Mouse (Mus musculus) hindbrain, embryonic 14.5 days (tissue): ENCODE measurements around the gene Zfp37. TPM values are rescaled to one million over a fixed set of nuclear protein-coding genes. Genes with fewer than 3 reads are reported as not detected.

Source experiments
- ATAC-seq: fragments of 200-750 bp; cut with Nextera tagmentation; 2 replicates; pipeline ENCODE4 v1.8.0; 2017; ENCODE audit warnings: moderate number of reproducible peaks, mild to moderate bottlenecking, moderate TSS enrichment, moderate library complexity; ENCODE audit not compliant: low FRiP score
- DNase-seq: peaks from one replicate; pipeline ENCODE4 v3.0.0-alpha.2; 2015; ENCODE audit warnings: low spot score
- H3K27ac ChIP-seq: fragments of 300-500 bp; sonication (generic); 2 replicates; pipeline ENCODE4 v1.5.1; 2014; ENCODE audit warnings: mild to moderate bottlenecking, moderate library complexity
- H3K27me3 ChIP-seq: fragments of 300-500 bp; sonication (generic); 2 replicates; pipeline ENCODE4 v1.6.1; 2014; ENCODE audit warnings: mild to moderate bottlenecking, low read length, mixed read lengths; ENCODE audit not compliant: control insufficient read depth, insufficient read depth
- H3K36me3 ChIP-seq: fragments of 300-500 bp; sonication (generic); replicated peaks from 2 replicates; pipeline ENCODE4 v1.6.1; 2014; ENCODE audit not compliant: control insufficient read depth, insufficient read depth
- H3K4me1 ChIP-seq: fragments of 300-500 bp; sonication (generic); replicated peaks from 2 replicates; pipeline ENCODE4 v1.6.1; 2014; ENCODE audit warnings: antibody characterized with exemption, low read length, mixed read lengths; ENCODE audit not compliant: control insufficient read depth, insufficient read depth
- H3K4me2 ChIP-seq: fragments of 300-500 bp; sonication (generic); replicated peaks from 2 replicates; pipeline ENCODE4 v1.6.1; 2014; ENCODE audit warnings: mild to moderate bottlenecking, moderate library complexity
- H3K4me3 ChIP-seq: fragments of 300-500 bp; sonication (generic); replicated peaks from 2 replicates; pipeline ENCODE4 v1.5.1; 2014; ENCODE audit warnings: mild to moderate bottlenecking, low read length
- H3K9ac ChIP-seq: fragments of 300-500 bp; sonication (generic); 2 replicates; pipeline ENCODE4 v1.6.1; 2014
- H3K9me3 ChIP-seq: fragments of 300-500 bp; sonication (generic); 2 replicates; pipeline ENCODE4 v1.6.1; 2016; ENCODE audit warnings: low read length; ENCODE audit not compliant: control insufficient read depth
- WGBS: fragments of 180-500 bp; shearing (Covaris S2); extraction: QIAGEN DNeasy Blood & Tissue Kit; methylation state at CpG from one replicate; pipeline ENCODE4 v1.1.7; 2014; 5-methylcytosine and 5-hydroxymethylcytosine counted together
- polyA plus RNA-seq: library from polyadenylated mRNA; unstranded; fragments of >200 nt; fragmentation: Nextera tagmentation; extraction: Ambion mirVana; gene quantifications from 2 replicates; pipeline ENCODE4 v1.2.1, GENCODE M21; 2014

Gene Zfp37
- polyA plus RNA-seq, 1 experiment from 2014 or later: 32.7 TPM

GRCm38 (mm10) chr4:62265154-62265836, 34.4 kb upstream of the Zfp37 start:
- Histone ChIP-seq H3K4me2 (no peak overlapping the region), H3K9me3 (no peaks in the 10 kb centered on the region), H3K36me3 (no peaks in the 10 kb centered on the region), H3K4me1 (no peaks in the 10 kb centered on the region), H3K9ac (no peak overlapping the region), H3K27me3 (no peaks in the 10 kb centered on the region), H3K27ac (no peak overlapping the region), H3K4me3 (no peak overlapping the region)
- DNase-seq: no peak
- ATAC-seq: no peak
- WGBS: 85% methylated on average over 10 of the region's 10 CpGs

GRCm38 (mm10) chr4:62263133-62263844, 32.4 kb upstream of the Zfp37 start:
- H3K4me2 ChIP-seq: no peak overlapping the region
- no peak overlapping the region for H3K27ac ChIP-seq
- DNase-seq (peak; percentile 44), ATAC-seq (peak; percentile 27; the same call in 1 of the 2 replicates)
- no peaks in the 10 kb centered on the region for H3K9me3 ChIP-seq
- H3K36me3 ChIP-seq: no peaks in the 10 kb centered on the region
- WGBS: 35% methylated on average over 7 of the region's 7 CpGs
- no peak overlapping the region for H3K9ac ChIP-seq
- no peaks in the 10 kb centered on the region for H3K27me3 ChIP-seq
- no peak overlapping the region for H3K4me3 ChIP-seq
- H3K4me1 ChIP-seq: no peaks in the 10 kb centered on the region

GRCm38 (mm10) chr4:62262276-62262675, 31.4 kb upstream of the Zfp37 start, which contains the start of gene Slc31a2:
Slc31a2 (plus strand) TSS chr4:62262562.
- no peak within 1 kb of the TSS for H3K4me3 ChIP-seq
- no peaks in the 10 kb centered on the region for H3K9me3 ChIP-seq
- 52% methylated on average over 2 of the region's 2 CpGs for WGBS
- H3K4me2 ChIP-seq: no peak within 1 kb of the TSS
- ATAC-seq (no peak), DNase-seq (peak; percentile 20)
- no peak within 1 kb of the TSS for H3K9ac ChIP-seq
- no peaks in the 10 kb centered on the region for H3K4me1 ChIP-seq
- no peak within 1 kb of the TSS for H3K27ac ChIP-seq
- no peaks in the 10 kb centered on the region for H3K27me3 ChIP-seq
- H3K36me3 ChIP-seq: no peaks in the 10 kb centered on the region

GRCm38 (mm10) chr4:62256931-62257330, 26.1 kb upstream of the Zfp37 start:
- no peaks in the 10 kb centered on the region for H3K9me3 ChIP-seq
- no peak overlapping the region for H3K9ac ChIP-seq
- no peaks in the 10 kb centered on the region for H3K27me3 ChIP-seq
- no peaks in the 10 kb centered on the region for H3K4me1 ChIP-seq
- H3K4me3 ChIP-seq: no peak overlapping the region
- DNase-seq: peak; percentile 28
- WGBS: 42% methylated on average over 8 of the region's 8 CpGs
- no peak for ATAC-seq
- no peak overlapping the region for H3K27ac ChIP-seq
- H3K4me2 ChIP-seq: no peak overlapping the region
- no peaks in the 10 kb centered on the region for H3K36me3 ChIP-seq

GRCm38 (mm10) chr4:62254551-62254950, 23.7 kb upstream of the Zfp37 start:
- Histone ChIP-seq H3K27me3 (no peaks in the 10 kb centered on the region), H3K36me3 (no peaks in the 10 kb centered on the region), H3K9ac (no peak overlapping the region), H3K27ac (no peak overlapping the region), H3K4me2 (no peak overlapping the region), H3K4me1 (no peaks in the 10 kb centered on the region), H3K9me3 (no peaks in the 10 kb centered on the region), H3K4me3 (no peak overlapping the region)
- 67% methylated on average over 8 of the region's 8 CpGs for WGBS
- ATAC-seq: no peak
- DNase-seq: no peak

GRCm38 (mm10) chr4:62251776-62252175, 20.9 kb upstream of the Zfp37 start:
- H3K4me3 ChIP-seq: no peak overlapping the region
- WGBS: 93% methylated on average over 4 of the region's 4 CpGs
- ATAC-seq: no peak
- no peaks in the 10 kb centered on the region for H3K9me3 ChIP-seq
- peak; percentile 16 for DNase-seq
- no peaks in the 10 kb centered on the region for H3K36me3 ChIP-seq
- H3K27ac ChIP-seq: no peak overlapping the region
- no peak overlapping the region for H3K4me2 ChIP-seq
- H3K4me1 ChIP-seq: no peaks in the 10 kb centered on the region
- H3K9ac ChIP-seq: no peak overlapping the region
- no peaks in the 10 kb centered on the region for H3K27me3 ChIP-seq

GRCm38 (mm10) chr4:62250896-62251544, 20.2 kb upstream of the Zfp37 start:
- WGBS: 27% methylated on average over 3 of the region's 3 CpGs
- ATAC-seq (no peak), DNase-seq (peak; percentile 22)
- Histone ChIP-seq H3K4me1 (no peaks in the 10 kb centered on the region), H3K9me3 (no peaks in the 10 kb centered on the region), H3K27me3 (no peaks in the 10 kb centered on the region), H3K4me3 (no peak overlapping the region), H3K36me3 (no peaks in the 10 kb centered on the region), H3K27ac (no peak overlapping the region), H3K9ac (no peak overlapping the region), H3K4me2 (no peak overlapping the region)

GRCm38 (mm10) chr4:62248328-62248727, 17.5 kb upstream of the Zfp37 start:
- no peak for DNase-seq
- 46% methylated on average over 4 of the region's 4 CpGs for WGBS
- no peaks in the 10 kb centered on the region for H3K27me3 ChIP-seq
- no peak overlapping the region for H3K9ac ChIP-seq
- no peak for ATAC-seq
- no peaks in the 10 kb centered on the region for H3K9me3 ChIP-seq
- H3K27ac ChIP-seq: no peak overlapping the region
- no peaks in the 10 kb centered on the region for H3K4me1 ChIP-seq
- no peak overlapping the region for H3K4me2 ChIP-seq
- H3K36me3 ChIP-seq: no peaks in the 10 kb centered on the region
- H3K4me3 ChIP-seq: no peak overlapping the region

GRCm38 (mm10) chr4:62240586-62240985, 9.7 kb upstream of the Zfp37 start:
- no peak for DNase-seq

More at GRCm38 (mm10) chr4:62240586-62240985, 9.7 kb upstream of the Zfp37 start:
- Histone ChIP-seq H3K4me1 (no peaks in the 10 kb centered on the region), H3K9ac (no peak overlapping the region), H3K36me3 (no peaks in the 10 kb centered on the region), H3K9me3 (no peaks in the 10 kb centered on the region), H3K4me3 (no peak overlapping the region), H3K4me2 (no peak overlapping the region), H3K27me3 (no peaks in the 10 kb centered on the region), H3K27ac (no peak overlapping the region)
- ATAC-seq: no peak
- WGBS: 65% methylated on average over 6 of the region's 6 CpGs
